In genomic region chr7:129281966-129282365, GRCm38 (mm10) we compare ENCODE assay signal across 33 mouse cellular contexts. TPM values are rescaled to one million over a fixed set of nuclear protein-coding genes. Genes with fewer than 3 reads are reported as not detected.
"Had no signal": no experiment of that assay in that cellular context is flagged by ENCODE, and none has a peak within 500 bp of the region (broad histone marks: within the 10 kb centered on the region; RNA-seq: fewer than 3 reads in every experiment).

No protein-coding gene starts in this region.

- H3K4me1 ChIP-seq: embryonic facial prominence, embryonic 10.5 days; embryonic facial prominence, embryonic 12.5 days; embryonic facial prominence, embryonic 13.5 days; embryonic facial prominence, embryonic 15.5 days; forebrain, embryonic 12.5 days; forebrain, embryonic 13.5 days; forebrain, embryonic 15.5 days had no signal

- H3K36me3 ChIP-seq: embryonic facial prominence, embryonic 10.5 days; embryonic facial prominence, embryonic 12.5 days; embryonic facial prominence, embryonic 13.5 days; embryonic facial prominence, embryonic 15.5 days; forebrain, embryonic 10.5 days; forebrain, embryonic 12.5 days; forebrain, embryonic 15.5 days had no signal

- H3K27ac ChIP-seq: embryonic facial prominence, embryonic 10.5 days; embryonic facial prominence, embryonic 12.5 days; embryonic facial prominence, embryonic 13.5 days; embryonic facial prominence, embryonic 15.5 days; forebrain, embryonic 10.5 days; forebrain, embryonic 12.5 days; forebrain, embryonic 13.5 days; forebrain, embryonic 15.5 days; gastrocnemius, adult 2 months; heart, adult 2 months had no signal

- H3K4me3 ChIP-seq: embryonic facial prominence, embryonic 10.5 days; embryonic facial prominence, embryonic 12.5 days; embryonic facial prominence, embryonic 13.5 days; embryonic facial prominence, embryonic 15.5 days; erythroblast, embryonic 14.5 days; forebrain, embryonic 10.5 days; forebrain, embryonic 12.5 days; forebrain, embryonic 13.5 days; forebrain, embryonic 15.5 days; gastrocnemius, adult 2 months; heart, adult 2 months had no signal

- ATAC-seq: forebrain, embryonic 13.5 days; forebrain, embryonic 14.5 days; forebrain, embryonic 15.5 days; forebrain, embryonic 16.5 days; forebrain, postnatal 0 days had no signal

- DNase-seq: cerebellum, adult 2 months; cerebellum, adult 8-10 months; cerebellum, adult 9-10 months; cerebellum, adult 9-11 months; cerebellum, postnatal 10 days; cerebellum, postnatal 14 days; cerebellum, postnatal 25 days; cerebellum, postnatal 36 days; embryo, embryonic 11 days; forebrain, postnatal 0 days; gastrocnemius, adult 2 months; gastrocnemius, postnatal 10 days; gastrocnemius, postnatal 14 days; gastrocnemius, postnatal 25 days; gastrocnemius, postnatal 36 days; heart, adult 2 months had no signal

- H3K9ac ChIP-seq: embryonic facial prominence, embryonic 12.5 days; embryonic facial prominence, embryonic 13.5 days; embryonic facial prominence, embryonic 15.5 days; forebrain, embryonic 12.5 days; forebrain, embryonic 13.5 days; forebrain, embryonic 15.5 days; forebrain, postnatal 0 days had no signal

- H3K27me3 ChIP-seq: embryonic facial prominence, embryonic 12.5 days; embryonic facial prominence, embryonic 13.5 days; embryonic facial prominence, embryonic 15.5 days; forebrain, embryonic 12.5 days; forebrain, embryonic 13.5 days; forebrain, embryonic 15.5 days had no signal

- H3K9me3 ChIP-seq: embryonic facial prominence, embryonic 10.5 days; embryonic facial prominence, embryonic 12.5 days; embryonic facial prominence, embryonic 13.5 days; embryonic facial prominence, embryonic 15.5 days; forebrain, embryonic 10.5 days; forebrain, embryonic 12.5 days; forebrain, embryonic 13.5 days; forebrain, embryonic 15.5 days had no signal

- H3K4me2 ChIP-seq: embryonic facial prominence, embryonic 12.5 days; embryonic facial prominence, embryonic 13.5 days; embryonic facial prominence, embryonic 15.5 days; forebrain, embryonic 12.5 days; forebrain, embryonic 13.5 days; forebrain, embryonic 15.5 days had no signal

RNA-seq across cellular contexts. Expression of gene Plpp4, which starts 25.1 kb away (rescaled TPM):
- total RNA-seq: common myeloid progenitor, adult 5-6 weeks; gastrocnemius, adult 18-20 months; gastrocnemius, adult 2 months; gastrocnemius, adult 8-10 months; gastrocnemius, postnatal 25 days; gastrocnemius, postnatal 36 days; granulocyte monocyte progenitor cell, adult 5-6 weeks; heart, adult 2 months; heart, adult 8-10 months had no signal
- polyA plus RNA-seq: erythroblast, embryonic 14.5 days; gonadal fat pad, adult 2 months; heart, adult 2 months had no signal
